Mouse (Mus musculus) heart, adult 9 months (tissue): Measurements from ENCODE around the gene Mmaa.

ENCODE experiments used
- DNase-seq, 2 experiments: peaks; one replicate each; pipeline ENCODE4 v3.0.0; 2022; ENCODE audit warnings: low spot score in 2 of 2

The Mmaa gene

GRCm38 (mm10) chr8:79222752-79223141, 72.0 kb downstream of the Mmaa start:
- no peak for DNase-seq

DNA sequence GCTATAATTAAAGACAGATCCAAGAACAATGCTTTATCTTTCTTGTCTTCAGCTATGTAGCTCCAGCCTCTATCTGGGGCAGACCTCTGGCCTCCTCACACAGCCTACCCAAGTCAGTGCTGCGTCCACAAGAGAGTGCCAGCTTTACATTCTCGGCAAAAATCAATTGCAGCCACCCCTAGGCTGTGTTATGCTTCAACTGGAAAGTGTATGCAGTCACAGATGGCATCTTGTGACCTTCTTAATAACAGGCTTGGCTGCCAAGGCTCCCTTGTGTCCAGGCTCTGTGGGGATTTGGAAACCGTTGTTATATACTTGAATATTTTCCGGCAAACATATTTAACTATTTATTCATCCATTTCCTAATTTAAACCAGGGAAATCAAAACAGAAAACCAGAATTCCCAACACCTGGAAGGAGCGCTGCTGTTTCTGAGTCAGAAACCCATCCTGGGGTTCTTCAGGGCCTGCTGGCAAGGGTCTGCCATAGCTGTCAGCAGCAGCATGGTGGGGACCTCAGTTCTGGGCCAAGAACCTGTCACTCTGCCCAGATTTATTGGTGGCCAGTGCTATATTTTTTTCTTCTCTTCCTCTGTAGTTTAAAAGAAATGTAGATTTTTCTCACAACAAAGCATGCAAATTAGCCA, 72.5 kb downstream of the Mmaa start:
- no peak for DNase-seq
